Mouse (Mus musculus): ENCODE data around the gene Plekha5. TPM values are rescaled to one million over a fixed set of nuclear protein-coding genes. Genes with fewer than 3 reads are reported as not detected.

Plekha5 gene
- 12.7 and 16.4 TPM in 2 replicates for polyA plus RNA-seq (2012; rRNA removed)

GRCm38 (mm10) chr6:140423846-140424200, at the start of gene Plekha5:
Plekha5 (plus strand) TSS chr6:140424054.

GRCm38 (mm10) chr6:140622391-140623225, 198.8 kb downstream of the Plekha5 start, which contains the start of gene Aebp2:
Aebp2 (plus strand) TSS chr6:140622663.

Other genes starting within 250 kb of the Plekha5 start
- 13.5 and 16.1 TPM in 2 replicates for gene Aebp2, start 198.6 kb downstream of the Plekha5 start, polyA plus RNA-seq (2012; rRNA removed)